Comparison of ENCODE assay signal across 26 mouse cellular contexts in genomic region chr4:153469712-153470111, GRCm38 (mm10). TPM values are rescaled to one million over a fixed set of nuclear protein-coding genes. Genes with fewer than 3 reads are reported as not detected.
"Had no signal": no experiment of that assay in that cellular context is flagged by ENCODE, and none has a peak within 500 bp of the region (broad histone marks: within the 10 kb centered on the region; RNA-seq: fewer than 3 reads in every experiment).

No protein-coding gene starts in this region.

- H3K4me3 ChIP-seq: layer of hippocampus, adult 2 months; limb, embryonic 10.5 days; limb, embryonic 13.5 days; liver, embryonic 12.5 days; liver, embryonic 15.5 days; lung, embryonic 15.5 days; midbrain, embryonic 10.5 days; midbrain, embryonic 13.5 days; myocyte; neural tube, embryonic 13.5 days; stomach, embryonic 15.5 days had no signal

- H3K27me3 ChIP-seq: limb, embryonic 13.5 days; liver, embryonic 12.5 days; liver, embryonic 15.5 days; lung, embryonic 15.5 days; megakaryocyte, embryonic 14.5 days; midbrain, embryonic 13.5 days; neural tube, embryonic 13.5 days; stomach, embryonic 15.5 days had no signal

- DNase-seq: kidney, adult 2 months; kidney, postnatal 25 days; layer of hippocampus, adult 9-11 months; liver; lung, adult 18-20 months; lung, postnatal 10 days; lung, postnatal 36 days; retina, postnatal 1 day; right cerebral cortex, postnatal 4 days; thymus, postnatal 25 days had no signal

- H3K9me3 ChIP-seq: limb, embryonic 10.5 days; lung, embryonic 15.5 days; neural tube, embryonic 13.5 days; stomach, embryonic 15.5 days had no signal

- ATAC-seq: liver, embryonic 12.5 days; midbrain, embryonic 13.5 days; midbrain, embryonic 16.5 days had no signal

- H3K27ac ChIP-seq: kidney, postnatal 0 days; layer of hippocampus, adult 2 months; limb, embryonic 10.5 days; limb, embryonic 13.5 days; liver, embryonic 12.5 days; liver, embryonic 15.5 days; lung, embryonic 15.5 days; midbrain, embryonic 10.5 days; midbrain, embryonic 13.5 days; neural tube, embryonic 13.5 days; stomach, embryonic 15.5 days had no signal

- H3K36me3 ChIP-seq: limb, embryonic 10.5 days; limb, embryonic 13.5 days; liver, embryonic 12.5 days; liver, embryonic 15.5 days; lung, embryonic 15.5 days; stomach, embryonic 15.5 days had no signal

- H3K4me1 ChIP-seq: limb, embryonic 13.5 days; liver, embryonic 12.5 days; liver, embryonic 15.5 days; lung, embryonic 15.5 days; megakaryocyte, embryonic 14.5 days; stomach, embryonic 15.5 days had no signal

RNA-seq across cellular contexts. Expression of gene Ajap1, which starts 12.9 kb away (rescaled TPM):
- total RNA-seq: monocyte, adult 5-6 weeks; neutrophil, adult 5-6 weeks had no signal
- polyA plus RNA-seq: myocyte had no signal
